Mouse (Mus musculus) G1E (cell line): ENCODE results near the gene Ggt6.

Experiments used
- CTCF ChIP-seq: IDR thresholded peaks from 2 replicates; pipeline ENCODE4 v1.5.1; 2012; ENCODE audit warnings: low read depth, low read length, inconsistent platforms, mixed read lengths
- GATA1 ChIP-seq: IDR thresholded peaks from 2 replicates; pipeline ENCODE4 v1.6.1; 2012; ENCODE audit warnings: borderline replicate concordance, low read length, inconsistent platforms, mixed read lengths
- TAL1 ChIP-seq: conservative IDR thresholded peaks from 2 replicates; pipeline ENCODE4 v1.6.1; 2012; ENCODE audit warnings: low read depth, low read length, inconsistent platforms, mixed read lengths

DNA sequence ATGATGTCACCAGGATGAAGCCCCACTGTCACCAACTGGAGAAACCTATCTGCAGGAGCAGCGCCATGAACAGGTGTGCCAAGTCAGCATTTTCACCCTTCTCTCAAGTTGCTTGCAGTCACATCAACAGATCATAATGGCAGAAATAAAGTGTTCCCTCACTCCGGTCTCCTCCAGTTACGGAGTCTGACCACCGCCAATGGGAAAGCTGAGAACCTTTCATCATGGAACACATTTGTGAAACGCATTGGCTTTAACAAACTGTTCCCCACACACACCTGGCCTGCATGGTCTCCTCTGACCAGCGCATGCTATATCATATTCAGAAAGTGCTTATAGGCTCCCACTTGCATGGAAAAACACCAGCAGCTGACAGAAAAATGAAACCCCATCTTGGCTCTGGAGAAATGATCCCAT, 47.2 kb upstream of the Ggt6 start:
- TF ChIP-seq CTCF (no peak), GATA1 (no peak), TAL1 (no peak)
